Comparison of ENCODE assay signal across 9 mouse cellular contexts in genomic region chr1:193201383-193201778, GRCm38 (mm10). TPM values are rescaled to one million over a fixed set of nuclear protein-coding genes. Genes with fewer than 3 reads are reported as not detected.
DNase-seq lines count a peak whose midpoint lies in the region; ATAC-seq and TF ChIP-seq lines count a peak whose summit lies in the region.
"Had no signal": no experiment of that assay in that cellular context is flagged by ENCODE, and none has a peak within 500 bp of the region (broad histone marks: within the 10 kb centered on the region; RNA-seq: fewer than 3 reads in every experiment).

TSS of gene Traf3ip3 (minus strand) at chr1:193201703.

- peak; percentile 74 for ATAC-seq in heart, embryonic 16.5 days (replicated peaks; ENCODE audit: extremely low read depth, insufficient read depth, low FRiP score)
- ATAC-seq in lung, postnatal 0 days: peak; percentile 52
- ATAC-seq in forebrain, embryonic 16.5 days: no peak

- peak within 1 kb of the TSS; percentile 34 for H3K4me3 ChIP-seq in heart, embryonic 16.5 days (ENCODE audit: low read length)
- H3K4me3 ChIP-seq in lung, postnatal 0 days (ENCODE audit: low read depth, low read length): no peak within 1 kb of the TSS
- H3K4me3 ChIP-seq in forebrain, embryonic 16.5 days (replicated peaks; ENCODE audit: low read length): no peak within 1 kb of the TSS
- H3K4me3 ChIP-seq: heart, embryonic 10.5 days had no signal

- no peaks in the 10 kb centered on the region for H3K9me3 ChIP-seq in heart, embryonic 16.5 days (replicated peaks; ENCODE audit: control insufficient read depth, low read length)
- H3K9me3 ChIP-seq in lung, postnatal 0 days (ENCODE audit: low read length): no peaks in the 10 kb centered on the region
- no peaks in the 10 kb centered on the region for H3K9me3 ChIP-seq in forebrain, embryonic 16.5 days (ENCODE audit: control insufficient read depth, low read length)
- H3K9me3 ChIP-seq: heart, embryonic 10.5 days had no signal

- WGBS in heart, embryonic 16.5 days: 52% methylated on average over 5 of the region's 5 CpGs
- WGBS in lung, postnatal 0 days: 45% methylated on average over 5 of the region's 5 CpGs
- 72% methylated on average over 5 of the region's 5 CpGs for WGBS in forebrain, embryonic 16.5 days

- no peak for TF ChIP-seq CTCF in lung, postnatal 0 days (IDR thresholded peaks at IDR 0.05)

- no peak for DNase-seq in heart, adult 8-10 months (ENCODE audit: low spot score)
- DNase-seq in brain, adult 2 months (ENCODE audit: low read depth, low spot score): peak; percentile 51
- peak; percentile 51 for DNase-seq in lung, postnatal 0 days (ENCODE audit: low spot score)
- peak; percentile 76 to 78 for DNase-seq in spleen, postnatal 4 days (ENCODE audit: low spot score in 2 of 2)
- DNase-seq in embryo, embryonic 10.5 days (ENCODE audit: low spot score): no peak
- no peak for DNase-seq in layer of hippocampus, postnatal 14 days (ENCODE audit: low spot score in 2 of 2)

- no peaks in the 10 kb centered on the region for H3K36me3 ChIP-seq in heart, embryonic 16.5 days (ENCODE audit: control insufficient read depth, insufficient read depth)
- H3K36me3 ChIP-seq in lung, postnatal 0 days (ENCODE audit: insufficient read depth, low read length): no peaks in the 10 kb centered on the region
- H3K36me3 ChIP-seq in forebrain, embryonic 16.5 days (ENCODE audit: control insufficient read depth, insufficient read depth): no peaks in the 10 kb centered on the region
- H3K36me3 ChIP-seq: heart, embryonic 10.5 days had no signal

- no peaks in the 10 kb centered on the region for H3K27me3 ChIP-seq in heart, embryonic 16.5 days (ENCODE audit: control insufficient read depth, insufficient read depth, low read length)
- H3K27me3 ChIP-seq in lung, postnatal 0 days (replicated peaks; ENCODE audit: insufficient read depth, low read length): no peaks in the 10 kb centered on the region
- H3K27me3 ChIP-seq in forebrain, embryonic 16.5 days (replicated peaks; ENCODE audit: control insufficient read depth, insufficient read depth, low read length): no peaks in the 10 kb centered on the region

- H3K27ac ChIP-seq in heart, embryonic 16.5 days (ENCODE audit: low read length): peak within 1 kb of the TSS; percentile 58; the same call in 1 of the 2 replicates
- peak within 1 kb of the TSS; percentile 26; the same call in 1 of the 2 replicates for H3K27ac ChIP-seq in lung, postnatal 0 days (ENCODE audit: low read length)
- no peak within 1 kb of the TSS for H3K27ac ChIP-seq in forebrain, embryonic 16.5 days (ENCODE audit: low read length)
- H3K27ac ChIP-seq: heart, embryonic 10.5 days had no signal

- no peaks in the 10 kb centered on the region for H3K4me1 ChIP-seq in heart, embryonic 16.5 days (ENCODE audit: control insufficient read depth, insufficient read depth, low read length)
- no peaks in the 10 kb centered on the region for H3K4me1 ChIP-seq in lung, postnatal 0 days (ENCODE audit: insufficient read depth, low read depth, low read length)
- H3K4me1 ChIP-seq in forebrain, embryonic 16.5 days (replicated peaks; ENCODE audit: control insufficient read depth, insufficient read depth, low read length): no peaks in the 10 kb centered on the region
- H3K4me1 ChIP-seq: heart, embryonic 10.5 days had no signal

- H3K4me2 ChIP-seq in heart, embryonic 16.5 days (ENCODE audit: low read depth, low read length): peak within 1 kb of the TSS; percentile 32
- no peak within 1 kb of the TSS for H3K4me2 ChIP-seq in lung, postnatal 0 days (replicated peaks; ENCODE audit: low read depth, low read length)
- no peak within 1 kb of the TSS for H3K4me2 ChIP-seq in forebrain, embryonic 16.5 days (ENCODE audit: low read length)

- H3K9ac ChIP-seq in heart, embryonic 16.5 days (ENCODE audit: low read length): peak within 1 kb of the TSS; percentile 22; the same call in 1 of the 2 replicates
- H3K9ac ChIP-seq in lung, postnatal 0 days (replicated peaks; ENCODE audit: low read depth): no peak within 1 kb of the TSS
- no peak within 1 kb of the TSS for H3K9ac ChIP-seq in forebrain, embryonic 16.5 days (replicated peaks; ENCODE audit: low read depth, low read length)

- no peak for TF ChIP-seq EP300 in lung, postnatal 0 days (IDR thresholded peaks at IDR 0.05)

RNA-seq across cellular contexts. Expression of gene Traf3ip3, which starts in this region (rescaled TPM):
- 5.9 and 13.3 TPM in 2 replicates for polyA plus RNA-seq in heart, embryonic 16.5 days (2015; fragmentation: Nextera tagmentation; extraction: Ambion mirVana)
- total RNA-seq in heart, adult 8-10 months (2022): 1 to 10 TPM in 2 of 4 experiments, under 1 TPM in 2; 0.63 to 1.3 (median 0.96) TPM
- polyA plus RNA-seq in lung, postnatal 0 days (2015; fragmentation: Nextera tagmentation; extraction: Ambion mirVana): 3.0 and 3.6 TPM in 2 replicates
- polyA plus RNA-seq in forebrain, embryonic 16.5 days (2015; fragmentation: Nextera tagmentation; extraction: Ambion mirVana): 0.51 and 1.2 TPM in 2 replicates
- 1 to 10 TPM; 2.1 to 3.6 TPM for total RNA-seq in layer of hippocampus, postnatal 14 days (2021)

Comparison
In these comparisons a context has a peak if more than half of its experiments do, and no peak if none do; other contexts are left out.
1. DNase-seq: peak in brain, adult 2 months (single experiment), lung, postnatal 0 days (single experiment) and spleen, postnatal 4 days (2 of 2); none in heart, adult 8-10 months (single experiment), embryo, embryonic 10.5 days (single experiment) and layer of hippocampus, postnatal 14 days (0 of 2).